Mouse (Mus musculus): ENCODE results near the gene Vmn1r33.
"Not testable (repeated sequence)": the region's sequence is repeated elsewhere in the genome, so short reads cannot be mapped to it uniquely, and the experiment has no call there.

Gene Vmn1r33

GRCm38 (mm10) chr6:66618182-66618581 is at the start of gene Vmn1r33:
Gene Vmn1r33 (minus strand): TSS chr6:66618282.
- not testable (repeated sequence) for DNase-seq (ENCODE audit: low spot score in 2 of 2)

GRCm38 (mm10) chr6:66643779-66644178 is 25.7 kb upstream of the Vmn1r33 start, which contains the start of gene Vmn1r34:
Gene Vmn1r34 (minus strand): TSS chr6:66643879.
- no peak for DNase-seq (ENCODE audit: low spot score in 2 of 2)

- DNase-seq (ENCODE audit: low spot score in 2 of 2) = no peak
Measured at GRCm38 (mm10) chr6:66595804-66596203, 22.3 kb downstream of the Vmn1r33 start.
